Mouse (Mus musculus) heart, adult 18-20 months (tissue): ENCODE measurements around the gene Nyap1. TPM values are rescaled to one million over a fixed set of nuclear protein-coding genes. Genes with fewer than 3 reads are reported as not detected.

Experiments
- DNase-seq, 2 experiments: peaks; one replicate each; pipeline ENCODE4 v3.0.0; 2021 to 2022; ENCODE audit warnings: mixed read lengths in 1 of 2
- total RNA-seq, 2 experiments: library from RNA; stranded (reverse); gene quantifications; 2 replicates each; pipeline ENCODE4 v1.2.3; 2021

Nyap1 gene
- total RNA-seq, 2 experiments from 2014 or later = 0.79 to 1.1 TPM

DNA sequence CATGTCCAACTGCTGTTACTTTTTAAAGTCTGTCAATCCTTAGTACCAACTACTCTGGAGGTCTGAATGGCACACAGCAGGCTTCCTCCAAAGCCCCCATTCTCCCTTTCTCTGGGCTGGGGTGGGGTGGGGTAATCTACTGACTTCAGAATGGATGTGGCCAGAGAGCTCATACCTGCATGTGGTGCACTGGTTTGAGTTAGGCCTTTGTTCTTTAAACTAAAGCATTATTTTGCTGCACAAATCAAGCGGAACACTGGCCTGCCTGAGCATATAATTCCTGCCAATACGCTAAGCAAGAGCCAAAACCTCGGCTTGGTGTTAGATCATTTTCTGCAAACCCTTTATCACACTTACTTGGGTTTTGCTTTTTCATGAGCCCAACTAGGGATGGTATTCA lies 46.6 kb downstream of the Nyap1 start:
- DNase-seq = no peak

GRCm38 (mm10) chr5:137691881-137692280 lies 49.5 kb downstream of the Nyap1 start:
- no peak for DNase-seq

GRCm38 (mm10) chr5:137690531-137690930 lies 50.9 kb downstream of the Nyap1 start:
- no peak for DNase-seq

GRCm38 (mm10) chr5:137689974-137690373 lies 51.4 kb downstream of the Nyap1 start:
- DNase-seq = no peak

GRCm38 (mm10) chr5:137686127-137686790 lies 55.1 kb downstream of the Nyap1 start:
- DNase-seq = no peak

- DNase-seq = no peak
Observed at GRCm38 (mm10) chr5:137685653-137686052, 55.8 kb downstream of the Nyap1 start.

DNA sequence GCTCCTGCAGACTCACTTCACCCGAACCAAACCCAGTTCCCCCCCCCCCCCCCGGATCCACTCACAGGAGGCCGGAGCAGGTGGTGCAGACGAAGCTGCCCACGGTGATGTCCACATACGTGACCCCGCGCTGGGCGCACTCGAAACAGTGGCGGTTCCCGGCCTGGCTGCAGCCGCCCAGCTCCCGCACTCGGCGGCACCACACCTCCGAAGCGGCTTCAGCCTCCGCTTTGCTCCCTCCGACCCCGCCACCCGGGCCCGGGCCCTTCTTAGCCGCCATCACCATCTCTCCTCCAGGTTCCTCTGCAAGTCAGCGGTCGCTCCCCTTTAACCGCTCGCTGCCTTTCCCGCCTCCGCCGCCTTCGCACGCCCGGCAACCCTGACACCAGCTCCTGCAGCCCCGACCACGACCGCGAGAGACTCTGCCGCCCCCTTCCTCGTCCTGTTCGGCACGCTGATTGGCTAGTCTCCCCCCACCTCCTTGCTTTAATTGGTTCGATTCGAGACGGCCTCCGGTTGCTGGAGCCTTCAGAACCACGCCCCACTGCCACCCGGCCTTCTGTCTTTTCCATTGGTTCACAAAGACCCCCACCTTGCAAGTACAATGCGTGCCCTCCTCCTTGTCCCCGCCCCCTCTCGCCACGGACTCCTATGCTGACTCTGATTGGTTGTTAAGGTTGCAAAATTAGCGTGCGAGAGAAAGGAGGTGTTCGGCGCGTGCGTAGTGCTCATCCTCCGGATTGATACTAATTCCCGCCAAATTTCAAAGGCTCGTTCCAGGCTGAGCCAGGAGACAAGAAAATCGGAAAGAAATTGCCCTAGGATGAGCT lies 56.9 kb downstream of the Nyap1 start, which contains the start of gene Agfg2:
Agfg2 (minus strand) TSS at position 433 of the 830 bp plus-strand sequence.
- peak; percentile 97 to 99 for DNase-seq

DNA sequence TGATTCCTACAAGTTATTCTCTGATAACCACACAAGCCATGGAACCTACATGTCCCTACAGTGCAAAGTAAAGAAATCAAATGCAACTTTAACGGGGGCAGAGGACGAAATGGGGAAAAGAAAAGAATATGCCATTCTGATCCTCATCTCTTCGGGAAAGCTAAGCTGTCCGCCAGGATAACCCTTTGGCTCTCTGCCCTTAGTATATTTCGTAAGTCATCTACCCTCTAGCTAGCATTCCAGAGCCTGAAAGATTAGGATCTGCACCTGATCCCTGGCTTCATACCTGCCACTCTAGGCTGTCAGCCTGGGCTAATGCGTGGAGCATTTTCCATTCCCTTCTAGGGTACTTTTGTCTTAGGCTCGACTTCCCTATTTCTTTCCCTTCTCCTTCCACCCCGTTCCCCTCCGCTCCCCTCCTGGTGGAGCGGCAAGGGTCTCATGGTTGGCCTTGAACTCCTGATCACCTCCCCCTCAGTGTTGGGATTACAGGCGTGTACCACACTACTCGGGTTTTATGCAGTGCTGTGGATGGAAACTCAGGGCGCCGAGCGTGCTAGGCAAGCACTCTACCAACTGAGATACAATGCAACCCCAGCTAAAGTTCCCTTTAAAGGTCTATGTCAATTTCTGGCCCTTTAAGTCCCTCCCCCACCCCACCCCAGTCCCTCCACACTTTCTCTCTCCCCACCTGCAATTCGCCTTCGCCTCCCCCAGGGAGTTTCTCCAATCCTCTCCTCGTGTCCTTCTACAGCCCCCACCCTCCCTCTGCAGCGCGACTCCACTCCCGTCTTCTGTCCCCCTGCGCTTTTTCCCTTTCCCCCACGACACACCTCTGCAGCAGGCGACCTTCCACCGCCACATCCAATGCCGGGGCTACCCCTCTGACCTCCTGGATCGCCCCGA lies 57.8 kb downstream of the Nyap1 start:
- DNase-seq = peak in 1 of 2 experiments; percentile 44

DNA sequence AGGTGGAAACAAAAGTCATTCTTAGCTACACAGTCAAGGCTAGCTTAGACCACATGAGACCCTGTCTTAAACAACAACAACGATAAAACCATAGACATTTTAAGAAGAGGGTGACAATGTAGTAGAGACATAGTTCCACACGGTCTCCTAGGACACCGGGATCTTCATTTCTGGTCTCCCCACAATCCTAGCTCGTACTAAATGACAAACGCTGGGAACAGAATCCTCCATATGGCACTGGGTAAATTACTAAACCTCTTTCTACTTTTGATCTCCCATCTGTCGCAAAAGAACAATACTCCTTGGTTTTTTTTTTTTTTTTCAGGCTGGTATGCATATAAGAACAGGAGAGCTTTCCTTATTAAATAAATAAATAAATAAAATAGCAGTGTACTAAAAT lies 58.9 kb downstream of the Nyap1 start:
- no peak for DNase-seq

Other genes with a start within 250 kb of the Nyap1 start
- gene Pop7, start 239.1 kb downstream of the Nyap1 start, total RNA-seq = 10 to 100 TPM; 13.9 to 15.0 TPM
- 10 to 100 TPM; 31.2 to 32.5 TPM for gene Gigyf1, start 223.1 kb downstream of the Nyap1 start, total RNA-seq
- gene Epo, start 208.4 kb downstream of the Nyap1 start, total RNA-seq = not detected
- gene Gnb2, start 208.1 kb downstream of the Nyap1 start, total RNA-seq = 100 to 1,000 TPM; 233 to 247 TPM
- gene Actl6b, start 188.1 kb downstream of the Nyap1 start, total RNA-seq = not detected
- gene Tfr2, start 171.8 kb downstream of the Nyap1 start, total RNA-seq = not detected
- gene Mospd3, start 140.5 kb downstream of the Nyap1 start, total RNA-seq = 10 to 100 TPM in 1 of 2 experiments, 1 to 10 TPM in 1; 9.1 to 14.1 TPM
- 10 to 100 TPM; 43.9 to 47.5 TPM for gene Pcolce, start 127.8 kb downstream of the Nyap1 start, total RNA-seq
- gene Fbxo24, start 112.6 kb downstream of the Nyap1 start, total RNA-seq = under 1 TPM; 0.32 to 0.44 TPM
- 10 to 100 TPM; 17.5 to 19.1 TPM for gene Lrch4, start 112.5 kb downstream of the Nyap1 start, total RNA-seq
- 1 to 10 TPM; 2.9 to 4.2 TPM for gene Gm20605, start 112.4 kb downstream of the Nyap1 start, total RNA-seq
- gene Sap25, start 100.3 kb downstream of the Nyap1 start, total RNA-seq = 1 to 10 TPM; 2.2 to 2.6 TPM
- gene Irs3, start 95.9 kb downstream of the Nyap1 start, total RNA-seq = 1 to 10 TPM in 1 of 2 experiments, under 1 TPM in 1; 0.87 to 1.5 TPM
- 10 to 100 TPM; 16.9 to 23.0 TPM for gene Agfg2, start 56.9 kb downstream of the Nyap1 start, total RNA-seq
- gene Tsc22d4, start 4.1 kb upstream of the Nyap1 start, total RNA-seq = 100 to 1,000 TPM; 240 to 253 TPM
- 10 to 100 TPM in 1 of 2 experiments, 1 to 10 TPM in 1; 9.9 to 12.0 TPM for gene Ppp1r35, start 37.2 kb upstream of the Nyap1 start, total RNA-seq
- 10 to 100 TPM; 24.2 to 28.7 TPM for gene Mepce, start 46.0 kb upstream of the Nyap1 start, total RNA-seq
- under 1 TPM; 0.22 to 0.72 TPM for gene Zcwpw1, start 46.2 kb upstream of the Nyap1 start, total RNA-seq
- 1 to 10 TPM; 1.5 to 1.7 TPM for gene Pilra, start 94.7 kb upstream of the Nyap1 start, total RNA-seq
- gene Pilrb1, start 116.5 kb upstream of the Nyap1 start, total RNA-seq = 1 to 10 TPM; 1.3 to 2.3 TPM
- gene Pilrb2, start 130.2 kb upstream of the Nyap1 start, total RNA-seq = under 1 TPM in 1 of 2 experiments, not detected in 1; 0.74 TPM
- gene Cyp3a13, start 180.0 kb upstream of the Nyap1 start, total RNA-seq = under 1 TPM; 0.21 to 0.25 TPM
- under 1 TPM; 0.15 to 0.26 TPM for gene Gjc3, start 221.5 kb upstream of the Nyap1 start, total RNA-seq
- gene Azgp1, start 239.9 kb upstream of the Nyap1 start, total RNA-seq = not detected